Mouse (Mus musculus) spleen, adult 2 months (tissue): ENCODE data around the gene Tprgl.

Experiments
- CTCF ChIP-seq: fragments of 200-500 bp; IDR thresholded peaks from 2 replicates; pipeline ENCODE4 v1.5.1; 2011; ENCODE audit warnings: mild to moderate bottlenecking, inconsistent platforms; ENCODE audit not compliant: insufficient read depth, insufficient read length, insufficient replicate concordance; ENCODE audit errors: extremely low read depth
- POLR2A ChIP-seq: fragments of 200-500 bp; IDR thresholded peaks from 2 replicates; pipeline ENCODE4 v1.6.1; 2011; ENCODE audit warnings: low read depth, low read length, inconsistent platforms

- TF ChIP-seq CTCF (no peak), POLR2A (no peak)
Observed at GRCm38 (mm10) chr4:154119208-154119607, 41.3 kb downstream of the Tprgl start.
